Mouse (Mus musculus) cerebellum, adult 11 months (tissue): ENCODE measurements around the gene Chchd5.

Experiments used
- DNase-seq: peaks from one replicate; pipeline ENCODE4 v3.0.0; 2022

The Chchd5 gene

DNA sequence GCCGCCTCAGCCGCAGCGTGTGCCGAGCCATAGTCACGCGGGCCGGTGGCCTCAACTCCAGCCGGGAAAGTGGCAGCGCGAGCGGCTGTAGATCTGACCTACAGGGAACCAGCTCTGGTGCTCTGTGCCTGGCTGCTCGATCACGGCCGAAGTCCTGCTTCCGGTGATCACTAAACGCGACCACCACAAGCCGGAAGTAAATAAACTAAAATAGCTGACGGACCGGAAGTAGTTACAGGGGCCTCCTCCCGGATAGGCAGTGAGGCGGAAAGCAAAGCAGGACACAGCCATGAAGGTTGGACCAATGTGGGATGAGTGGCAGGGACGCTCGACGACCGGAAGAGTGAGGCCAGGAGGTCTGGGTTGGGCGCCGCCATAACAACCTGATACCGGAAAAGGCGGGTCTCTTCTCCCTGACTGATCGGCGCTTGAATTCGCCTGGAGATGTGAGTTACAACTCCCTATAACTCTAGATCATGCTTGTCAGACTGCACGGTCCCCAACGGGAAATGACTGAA, at the start of gene Chchd5:
TSS of gene Chchd5 (plus strand) at position 289 of the 518 bp plus-strand sequence.
- DNase-seq = peak; percentile 92

DNA sequence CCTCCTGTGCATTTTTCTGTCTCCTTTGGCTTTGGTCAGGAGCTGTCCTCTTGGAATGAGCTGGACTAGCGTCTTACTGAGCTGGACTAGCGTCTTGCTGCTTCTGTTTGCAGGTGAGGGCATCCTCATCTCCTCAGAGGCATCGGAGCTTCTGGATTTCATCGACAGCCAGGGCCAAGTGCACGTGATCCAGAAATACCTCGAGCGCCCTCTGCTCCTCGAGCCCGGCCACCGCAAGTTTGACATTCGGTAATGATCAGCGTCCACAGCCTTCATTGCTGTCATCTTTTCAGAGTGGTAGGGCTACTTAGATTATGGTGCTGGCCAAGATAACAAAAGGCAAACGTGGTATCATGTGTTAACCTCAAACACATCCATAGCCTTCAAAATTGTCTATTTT, 48.4 kb upstream of the Chchd5 start:
- DNase-seq = no peak

DNA sequence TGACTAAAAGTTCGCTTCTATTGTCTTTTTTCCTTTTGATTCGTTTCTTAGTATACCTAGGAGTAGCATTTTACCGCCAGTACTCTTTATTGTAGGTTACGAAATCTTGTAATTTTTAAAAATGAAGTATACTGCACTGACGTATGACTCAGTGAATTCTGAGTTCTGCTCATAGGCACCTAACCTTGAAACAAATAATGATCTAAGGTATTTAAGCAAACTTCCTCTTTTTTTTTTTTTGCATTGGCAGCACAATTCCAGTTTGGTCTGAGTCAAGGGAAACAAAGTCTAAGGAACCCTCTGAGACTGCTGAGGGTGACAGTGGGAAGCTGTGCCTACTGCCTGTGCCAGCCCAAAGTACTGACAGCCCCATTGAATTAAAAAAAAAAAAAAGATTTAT, 46.0 kb upstream of the Chchd5 start:
- no peak for DNase-seq

DNA sequence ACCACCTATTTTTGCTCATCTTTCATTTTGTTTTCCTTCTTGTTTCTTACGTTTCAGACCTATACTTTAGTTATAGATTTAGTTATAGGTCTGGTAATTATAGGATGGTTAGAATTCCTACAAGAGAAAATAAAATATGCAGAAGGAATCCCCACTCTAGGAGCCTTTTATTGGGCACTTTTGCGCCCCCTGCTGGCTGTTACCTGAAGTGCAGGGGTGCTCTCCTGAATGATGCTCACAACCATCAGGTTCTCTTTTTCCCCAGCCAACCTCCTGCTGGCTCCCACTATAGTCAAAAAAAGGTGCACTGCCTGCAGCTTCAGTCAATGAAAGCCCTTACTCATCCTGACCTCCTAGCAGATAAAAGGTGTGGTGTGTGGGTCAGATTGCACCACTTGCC, 44.5 kb upstream of the Chchd5 start:
- no peak for DNase-seq

DNA sequence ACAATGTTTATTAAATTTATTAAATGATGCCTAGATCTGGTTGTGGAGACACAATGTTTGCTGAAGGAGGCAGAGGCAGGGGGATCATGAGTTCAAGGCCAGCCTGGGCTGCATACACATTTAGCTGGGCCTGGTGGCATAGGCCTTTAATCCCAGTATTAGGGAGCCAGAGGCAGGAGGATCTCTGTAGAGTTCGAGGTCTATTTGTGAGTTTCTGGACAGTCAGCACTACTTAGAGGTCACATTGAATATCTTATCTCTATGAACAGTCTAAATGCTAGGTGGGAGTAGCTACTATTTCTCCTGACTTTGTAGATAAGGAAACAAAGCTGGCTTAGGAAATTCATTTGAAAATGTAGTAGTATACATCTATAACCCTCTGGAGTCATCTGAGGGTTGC, 42.0 kb upstream of the Chchd5 start:
- DNase-seq = no peak

DNA sequence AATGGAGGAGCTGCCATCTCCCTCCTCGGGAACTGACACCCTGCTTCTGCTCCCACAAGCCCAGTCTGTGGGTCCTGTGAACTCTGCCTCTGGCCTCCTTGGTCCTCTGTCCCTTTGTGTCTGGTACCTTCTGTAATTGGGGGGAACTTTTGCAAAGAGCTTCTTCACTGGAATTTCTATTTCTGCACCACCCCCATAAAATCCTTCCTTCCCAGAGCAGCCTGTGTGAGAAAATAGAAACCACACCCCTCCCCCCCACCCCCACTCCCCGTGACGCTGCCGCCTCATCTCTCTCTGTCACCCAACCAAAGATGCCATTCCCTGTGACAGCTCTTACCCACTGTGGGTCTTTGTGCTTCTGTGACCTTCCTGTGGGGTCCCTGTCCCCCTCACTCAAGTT, 39.1 kb upstream of the Chchd5 start:
- no peak for DNase-seq

DNA sequence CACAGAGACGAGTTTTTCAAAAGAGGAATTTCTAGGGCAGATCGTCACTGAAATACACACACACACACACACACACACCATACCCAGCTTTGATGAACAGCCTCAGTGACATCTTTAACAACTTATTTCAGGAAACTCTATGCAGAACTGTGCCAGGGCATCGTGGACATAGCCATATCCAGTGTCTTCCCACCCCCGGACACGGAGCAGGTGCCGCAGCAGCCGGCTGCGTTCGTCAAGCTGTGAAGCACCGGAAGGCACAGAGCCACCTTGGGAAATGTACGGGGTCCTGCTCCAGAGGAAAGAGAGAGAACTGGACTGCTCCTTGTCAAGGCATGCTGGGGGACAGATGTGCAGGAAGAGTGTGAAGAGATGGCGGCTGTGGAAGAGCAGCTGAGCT, 36.7 kb upstream of the Chchd5 start:
- DNase-seq = no peak

DNA sequence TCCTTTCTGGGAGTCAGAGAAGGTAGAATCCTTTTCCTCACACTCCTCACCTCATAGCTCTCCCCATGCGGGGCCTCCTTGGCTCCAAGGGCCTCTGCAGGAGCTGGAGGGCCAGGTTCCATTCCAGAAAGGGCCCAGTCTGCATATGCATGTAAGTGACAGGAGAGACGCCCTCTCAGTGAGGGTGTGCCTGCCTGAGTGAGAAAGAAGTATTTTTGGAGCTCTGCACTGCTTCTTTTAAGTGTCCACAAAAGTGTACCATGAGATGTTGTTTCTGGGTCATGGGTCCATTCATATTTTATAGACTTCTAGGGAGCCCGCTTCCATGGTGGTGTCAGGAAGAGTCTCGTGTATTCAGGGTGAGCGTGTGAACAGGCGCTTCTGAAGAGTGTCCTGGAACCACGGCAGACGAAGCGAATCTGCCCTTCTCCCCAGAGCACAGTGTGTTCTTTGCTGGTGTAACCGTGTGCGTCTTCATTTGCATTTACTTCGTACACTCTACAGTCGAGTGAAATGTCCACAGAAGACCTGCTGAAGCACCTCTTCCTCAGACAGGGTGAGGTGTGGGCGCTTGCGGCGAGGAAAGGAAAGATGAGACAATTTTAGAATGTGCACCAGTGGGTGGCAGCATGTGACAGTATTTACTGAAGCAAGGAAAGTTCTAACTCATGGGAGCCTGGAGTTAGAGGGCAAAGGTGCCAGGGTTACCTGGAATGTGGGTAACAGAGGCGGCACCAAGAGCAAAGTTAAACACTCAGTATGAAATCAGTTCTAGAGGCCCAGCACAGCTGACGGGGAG, 35.4 kb upstream of the Chchd5 start:
- no peak for DNase-seq

DNA sequence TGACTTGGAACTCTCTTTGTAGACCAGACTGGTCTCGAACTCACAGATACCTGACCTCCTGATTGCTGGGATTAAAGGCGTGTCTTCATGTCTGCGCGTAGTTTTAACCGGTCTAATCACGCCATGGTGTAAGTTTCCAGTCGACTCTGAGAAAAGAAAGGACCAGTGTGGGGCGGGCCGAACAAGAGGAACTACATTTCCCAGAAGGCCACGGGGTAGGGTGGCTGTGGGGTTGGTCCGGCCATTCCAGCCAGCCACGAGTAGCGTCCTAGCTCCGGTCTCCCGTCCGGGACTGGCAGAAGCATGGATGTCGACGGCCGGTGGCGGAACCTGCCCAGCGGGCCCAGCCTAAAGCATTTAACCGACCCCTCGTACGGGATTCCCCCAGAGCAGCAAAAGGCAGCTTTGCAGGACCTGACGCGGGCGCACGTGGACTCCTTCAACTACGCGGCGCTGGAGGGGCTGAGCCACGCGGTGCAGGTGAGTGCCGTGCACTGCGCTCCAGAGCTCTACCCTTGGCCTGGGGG, 28.7 kb upstream of the Chchd5 start, which contains the start of gene Polr1b:
TSS of gene Polr1b (plus strand) at position 212 of the 527 bp plus-strand sequence.
- peak; percentile 90 for DNase-seq

DNA sequence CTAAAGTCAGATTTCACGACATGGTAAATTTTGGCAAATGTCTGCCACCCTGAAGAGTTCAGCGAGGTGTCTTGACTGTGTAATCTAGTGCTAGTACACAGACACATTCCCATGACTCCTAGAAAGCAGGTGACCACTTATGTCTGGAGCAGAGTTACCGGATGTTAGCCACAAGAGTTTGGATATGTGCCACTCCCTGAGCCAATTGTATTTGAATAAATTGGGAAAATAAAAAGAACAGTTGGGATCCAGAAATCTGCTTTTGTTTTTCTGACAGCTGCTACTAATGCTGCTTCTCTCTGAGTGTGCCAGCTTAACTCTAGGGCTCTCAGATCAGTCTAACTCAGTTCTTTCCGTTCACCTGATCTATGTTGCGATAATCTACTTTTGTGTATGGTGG, 16.6 kb upstream of the Chchd5 start:
- no peak for DNase-seq

DNA sequence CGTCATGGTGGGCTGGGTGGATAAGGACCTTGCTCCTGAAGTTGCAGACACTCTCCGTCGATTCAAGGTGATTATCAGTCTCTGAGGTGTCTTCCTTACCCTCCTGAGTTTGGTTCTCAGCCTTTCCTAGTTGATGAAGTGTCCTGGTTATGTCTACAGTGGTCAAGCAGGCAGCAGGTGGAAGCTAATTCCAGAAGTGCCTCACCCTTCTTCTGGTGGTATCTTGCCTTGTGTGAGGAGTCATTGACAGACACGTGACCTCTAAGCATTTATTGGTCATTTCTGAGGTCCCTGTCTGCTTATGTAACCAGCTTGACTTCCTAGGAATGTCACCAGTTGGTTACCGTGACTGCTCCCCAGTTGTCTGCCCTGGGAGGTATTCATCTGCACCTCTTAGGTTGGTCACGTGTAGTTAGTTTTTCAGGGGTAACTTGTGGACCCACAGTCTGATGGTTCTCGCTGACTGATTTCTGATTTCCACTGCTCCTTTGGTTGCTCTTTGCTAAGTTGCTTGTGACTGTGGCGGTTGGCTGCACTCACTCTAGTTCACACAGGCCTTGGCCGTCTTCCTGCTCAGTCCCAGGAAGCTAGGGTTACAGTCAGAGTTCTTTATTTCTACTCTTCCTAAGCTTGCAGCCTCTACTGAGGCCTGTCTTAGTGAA, 13.7 kb upstream of the Chchd5 start:
- DNase-seq = no peak

DNA sequence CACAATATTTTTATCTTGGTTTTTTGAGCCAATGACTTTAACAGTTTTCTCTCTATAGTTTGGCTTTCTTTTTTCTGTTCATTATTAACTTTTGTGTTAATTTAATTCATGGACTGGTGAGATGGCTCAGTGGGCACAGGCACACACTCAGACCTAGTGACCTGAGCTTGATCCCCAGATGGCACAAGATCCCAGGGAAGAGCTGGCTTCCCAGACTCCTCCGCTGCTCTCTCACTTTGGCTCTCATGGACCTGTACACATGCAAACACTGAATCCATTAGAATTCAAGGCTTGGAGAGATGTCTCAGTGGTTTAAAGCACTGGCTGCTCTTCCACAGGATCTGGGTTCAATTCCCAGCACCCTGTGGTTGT, 13.1 kb upstream of the Chchd5 start:
- DNase-seq = no peak

DNA sequence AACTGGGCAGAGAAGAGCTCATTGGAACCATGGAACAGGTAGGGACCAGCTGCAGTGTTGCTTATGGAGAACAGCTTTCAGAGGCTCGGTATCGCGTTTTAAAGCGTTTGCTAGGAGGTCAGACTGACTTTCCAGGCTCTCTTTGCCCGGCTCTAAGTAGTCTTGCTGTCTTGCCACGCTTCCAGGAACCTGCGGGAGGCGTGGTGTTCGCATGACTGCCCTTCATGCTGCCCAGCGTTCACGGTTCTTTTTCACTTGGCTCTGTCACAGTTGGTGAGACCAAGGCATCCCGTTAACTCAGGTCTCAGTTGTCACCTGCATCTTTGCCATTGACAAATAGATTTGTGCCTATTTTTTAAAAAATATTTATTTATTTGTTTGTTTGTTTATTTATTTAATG, 11.4 kb upstream of the Chchd5 start:
- no peak for DNase-seq

DNA sequence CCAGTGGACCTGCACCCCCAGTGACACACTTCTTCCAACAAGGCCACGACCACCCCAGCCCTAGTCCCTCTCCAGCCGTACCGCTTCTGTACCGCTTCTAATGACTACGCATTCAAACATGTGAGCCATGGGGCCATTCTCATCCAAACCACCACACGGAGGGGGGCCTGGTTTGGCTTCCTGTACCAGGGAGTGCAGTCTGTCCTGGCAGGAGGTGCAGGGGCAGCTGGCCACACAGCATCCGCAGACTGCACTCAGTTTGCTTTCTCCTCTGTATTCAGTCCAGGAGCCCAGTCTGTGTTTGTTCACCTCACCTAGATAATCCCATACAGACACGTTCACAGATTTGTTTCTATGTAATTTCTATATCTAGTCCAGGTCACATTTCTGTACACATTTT, 7.5 kb upstream of the Chchd5 start:
- no peak for DNase-seq

DNA sequence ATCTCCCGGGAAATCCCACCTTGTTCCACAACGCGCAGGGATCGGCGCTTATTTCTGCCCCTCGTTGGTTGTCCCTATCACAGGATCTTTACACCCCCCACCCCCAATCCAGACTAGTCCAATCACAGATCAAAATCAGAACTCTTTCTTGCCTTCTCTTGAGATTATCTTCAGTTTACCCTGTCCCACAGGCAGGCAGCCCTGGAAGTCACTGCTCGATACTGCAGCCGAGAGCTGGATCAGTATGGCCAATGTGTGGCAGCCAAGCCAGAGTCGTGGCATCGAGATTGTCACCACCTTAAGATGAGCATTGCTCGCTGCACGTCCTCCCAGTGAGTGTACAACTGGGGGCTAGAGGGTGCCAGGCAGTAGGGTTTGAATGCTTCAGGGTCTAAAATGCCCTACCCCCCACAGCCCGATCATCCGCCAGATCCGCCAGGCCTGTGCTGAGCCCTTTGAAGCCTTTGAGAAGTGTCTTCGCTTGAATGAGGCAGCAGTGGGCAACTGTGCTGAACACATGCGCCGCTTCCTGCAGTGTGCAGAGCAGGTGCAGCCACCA, 566 bp downstream of the Chchd5 start:
- peak; percentile 40 for DNase-seq

DNA sequence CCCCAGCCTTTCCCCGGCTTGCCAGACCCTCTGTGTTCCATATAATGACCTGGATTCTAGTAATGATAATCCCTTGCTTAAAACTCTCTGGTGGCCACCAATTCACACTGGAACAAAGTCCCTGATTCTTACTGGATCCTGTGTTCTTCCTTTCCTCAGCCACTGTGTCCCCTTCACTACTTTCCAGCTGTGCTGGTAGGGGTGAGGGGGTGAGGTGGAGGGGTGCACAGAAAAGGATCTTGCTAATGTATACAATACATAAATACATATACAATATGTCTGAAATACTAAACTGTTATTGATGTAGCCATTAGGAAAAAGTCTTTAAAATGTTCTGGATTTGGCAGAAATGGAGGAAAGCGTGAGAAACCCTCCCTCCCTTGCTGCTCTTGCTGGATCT, 1.3 kb downstream of the Chchd5 start:
- DNase-seq = no peak

DNA sequence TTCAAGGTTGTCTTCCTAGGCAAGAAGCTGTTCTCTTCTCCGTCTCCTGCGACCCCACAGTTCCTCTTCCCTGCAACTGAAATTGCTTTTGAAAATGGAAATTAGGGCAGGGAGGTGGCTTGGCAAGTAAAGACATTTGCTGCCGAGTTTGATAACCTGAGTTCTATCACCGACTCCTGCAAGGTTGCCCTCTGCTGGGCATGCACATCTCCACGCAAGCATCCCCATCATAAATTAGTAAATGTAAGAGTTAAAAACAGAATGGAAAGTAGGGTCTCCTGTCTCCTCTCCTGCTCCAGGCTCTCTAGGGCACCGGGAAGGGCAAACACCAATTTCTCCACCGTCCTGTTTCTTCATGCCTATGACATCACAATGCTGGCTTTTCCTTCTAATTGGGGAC, 2.7 kb downstream of the Chchd5 start:
- DNase-seq = no peak

DNA sequence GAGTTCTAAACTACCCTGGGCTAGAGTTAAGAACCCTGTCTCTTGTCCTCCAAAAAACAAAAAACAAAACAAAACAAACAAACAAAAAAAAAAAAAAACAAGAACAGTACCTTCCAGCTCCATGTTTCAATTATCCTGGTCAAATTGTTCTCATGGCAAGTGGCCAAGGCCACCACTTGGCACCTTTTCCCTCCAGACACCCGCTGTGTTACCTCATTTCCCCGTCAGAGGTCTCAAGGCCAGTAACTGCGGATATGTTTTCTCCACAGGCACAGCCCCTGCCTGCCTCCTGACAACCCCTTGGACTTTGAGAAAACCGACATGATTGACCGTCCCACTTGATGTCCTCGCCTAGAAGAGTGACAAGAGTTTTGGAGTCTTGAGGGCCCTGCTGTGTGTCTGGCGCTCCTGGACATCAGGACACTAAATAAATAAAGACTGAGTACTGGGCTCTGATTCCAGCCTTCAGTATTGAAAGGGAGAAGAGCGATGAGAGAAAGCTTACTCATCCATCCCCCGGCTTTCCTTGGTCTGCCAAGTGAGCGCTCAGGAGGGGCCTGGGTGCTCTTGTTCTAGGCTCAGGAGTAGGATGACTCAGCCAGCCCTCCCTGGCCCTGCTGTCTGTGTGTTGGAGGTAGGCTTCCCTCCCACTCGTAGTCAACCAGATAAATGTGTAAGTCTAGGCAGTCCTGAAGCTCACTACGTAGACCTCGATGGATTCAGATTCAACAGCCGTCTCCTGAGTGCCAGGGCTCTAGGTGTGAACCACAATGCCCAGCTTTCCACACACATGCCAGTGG, 3.7 kb downstream of the Chchd5 start:
- DNase-seq = peak; percentile 47

DNA sequence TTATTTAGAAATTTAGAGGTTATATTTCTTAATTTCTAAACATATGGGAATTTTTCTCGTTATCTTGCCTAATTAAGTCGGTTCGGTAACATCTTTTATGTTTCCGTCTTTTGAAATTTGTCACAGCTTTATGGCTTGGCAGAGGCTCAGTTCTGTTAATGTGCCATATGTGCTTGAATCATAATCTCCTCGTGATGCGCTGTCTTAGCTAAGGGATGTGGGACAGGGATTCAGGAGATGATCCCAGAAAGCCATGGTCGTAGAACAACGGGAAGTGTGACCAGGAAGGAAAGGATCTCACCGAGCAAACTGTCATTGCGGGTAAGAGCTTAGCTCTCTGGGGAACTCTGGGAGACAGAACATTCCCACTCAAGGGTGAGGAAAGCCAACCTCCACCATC, 10.4 kb downstream of the Chchd5 start:
- peak; percentile 42 for DNase-seq

DNA sequence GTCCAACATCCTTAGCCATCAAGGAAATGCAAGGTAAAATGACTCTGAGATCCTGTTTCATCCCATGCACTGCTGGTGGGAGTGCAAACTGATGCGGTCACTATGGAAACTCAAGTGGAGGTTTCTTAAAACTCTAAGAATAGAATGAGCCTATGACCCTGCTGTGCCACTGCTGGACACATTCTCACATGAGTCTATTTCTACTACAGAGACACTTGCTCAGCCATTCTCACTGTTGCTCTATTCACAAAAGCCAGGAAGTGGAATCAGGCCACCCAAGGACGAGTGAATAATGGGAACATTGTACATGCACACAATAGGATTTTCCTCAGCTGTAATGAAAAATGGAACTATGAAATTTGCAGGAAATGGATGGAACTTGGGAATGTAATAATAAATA, 19.3 kb downstream of the Chchd5 start:
- no peak for DNase-seq

DNA sequence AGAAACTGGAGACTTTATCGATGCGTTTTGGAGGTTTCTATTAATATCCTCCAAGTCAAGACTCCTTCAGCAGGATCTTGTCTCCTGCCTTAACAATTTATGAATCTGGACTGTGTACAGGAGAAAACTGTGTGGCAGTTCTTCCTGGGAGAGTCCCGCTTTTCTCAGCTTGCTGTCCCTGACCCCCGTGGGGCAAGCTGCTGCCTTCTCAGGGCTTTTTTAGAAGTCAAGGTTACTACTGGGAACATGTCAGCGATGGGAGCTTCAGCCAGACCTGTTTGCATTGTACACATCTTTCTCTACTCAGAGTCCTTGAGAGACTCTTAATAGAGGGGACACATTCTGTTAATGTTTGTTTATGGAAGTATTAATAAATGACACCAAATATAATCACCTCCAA, 20.9 kb downstream of the Chchd5 start:
- DNase-seq = no peak

DNA sequence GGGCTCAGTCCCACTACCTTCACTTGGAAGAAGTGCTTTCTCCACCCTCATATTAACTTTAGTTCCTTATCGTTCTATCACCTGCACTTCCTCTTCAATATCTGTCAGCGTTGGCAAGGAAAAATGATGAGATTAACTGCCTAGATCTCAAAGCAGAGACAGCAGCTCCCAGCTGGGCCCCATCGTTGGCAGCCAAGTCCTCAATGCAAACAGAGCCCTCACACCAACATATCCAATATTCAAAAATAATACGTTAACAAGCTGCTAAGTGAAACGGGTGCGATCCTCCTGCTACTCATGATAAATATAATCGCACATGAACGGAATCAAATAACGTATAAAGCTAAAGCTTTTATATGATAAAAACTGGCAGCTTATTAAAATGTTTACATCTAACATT, 21.6 kb downstream of the Chchd5 start:
- no peak for DNase-seq

DNA sequence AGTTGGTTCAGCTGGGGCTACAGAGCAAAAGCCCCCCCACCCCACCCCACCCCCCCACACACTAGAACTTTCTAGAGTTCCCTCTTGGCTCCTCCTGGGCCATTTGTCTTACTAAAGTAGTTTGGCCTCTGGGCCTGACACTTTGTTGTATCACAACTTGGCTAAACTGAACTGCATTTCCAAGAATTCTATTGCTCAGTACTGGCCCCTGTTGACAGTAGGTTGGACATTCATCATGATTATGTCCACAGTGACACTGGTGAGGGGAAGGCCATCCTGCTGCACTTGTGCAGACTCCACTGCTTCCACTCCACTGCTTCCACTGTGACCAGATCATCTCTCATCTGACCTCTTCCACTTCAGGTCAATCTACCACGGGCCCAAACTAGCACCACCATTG, 23.3 kb downstream of the Chchd5 start:
- DNase-seq = no peak
